Mouse (Mus musculus): ENCODE results near the gene Utrn.

DNA sequence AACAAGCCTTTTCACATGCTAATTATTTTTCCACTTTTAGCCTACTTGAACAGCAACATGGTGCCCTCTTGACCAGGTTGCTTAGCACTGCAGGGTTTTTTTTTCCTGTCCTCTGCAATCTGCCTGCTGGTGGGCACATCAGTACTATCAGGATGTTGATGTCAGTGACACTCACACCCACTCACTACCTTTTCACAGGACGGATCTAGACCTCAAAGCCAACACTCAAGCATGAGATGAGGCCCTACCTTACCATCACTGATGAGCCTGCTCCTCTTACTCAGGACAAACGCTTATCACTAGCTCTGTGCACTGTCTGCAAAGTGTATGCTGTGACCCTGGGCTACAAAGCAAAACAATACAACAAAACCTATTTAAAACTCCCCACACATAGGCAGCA lies 63.3 kb downstream of the Utrn start:
- TF ChIP-seq POLR2A (IDR thresholded peaks at IDR 0.05; ENCODE audit: low read depth, low read length) (no peak), CTCF (IDR thresholded peaks at IDR 0.05; ENCODE audit: borderline replicate concordance, insufficient read depth, low read length) (no peak)
